Mouse (Mus musculus) embryo, embryonic 9.5 days (tissue): ENCODE measurements at regions not wholly inside any gene's neighbourhood (a gene's known extent, or its start where the extent isn't known, plus 50 kb on each side); places are given as distances from the start of the nearest gene placed in this dataset.

Source experiments
- DNase-seq: peaks from one replicate; pipeline ENCODE4 v3.0.0-alpha.2; 2017; ENCODE audit errors: extremely low spot score

GRCm38 (mm10) chr11:23170813-23171212, 85.0 kb upstream of the Xpo1 start:
- no peak for DNase-seq

- no peak for DNase-seq
Observed at GRCm38 (mm10) chr11:23171760-23172159, 84.1 kb upstream of the Xpo1 start.

- DNase-seq: no peak
Observed at GRCm38 (mm10) chr11:23181647-23182046, 74.2 kb upstream of the Xpo1 start.

- no peak for DNase-seq
Observed at GRCm38 (mm10) chr11:23185211-23185610, 70.6 kb upstream of the Xpo1 start.

GRCm38 (mm10) chr11:23201701-23202449, 54.0 kb upstream of the Xpo1 start:
- DNase-seq: no peak

GRCm38 (mm10) chr11:23203566-23203965, 52.3 kb upstream of the Xpo1 start:
- DNase-seq: no peak

GRCm38 (mm10) chr11:23204041-23204440, 51.8 kb upstream of the Xpo1 start:
- DNase-seq: no peak
